In the genomic region with DNA sequence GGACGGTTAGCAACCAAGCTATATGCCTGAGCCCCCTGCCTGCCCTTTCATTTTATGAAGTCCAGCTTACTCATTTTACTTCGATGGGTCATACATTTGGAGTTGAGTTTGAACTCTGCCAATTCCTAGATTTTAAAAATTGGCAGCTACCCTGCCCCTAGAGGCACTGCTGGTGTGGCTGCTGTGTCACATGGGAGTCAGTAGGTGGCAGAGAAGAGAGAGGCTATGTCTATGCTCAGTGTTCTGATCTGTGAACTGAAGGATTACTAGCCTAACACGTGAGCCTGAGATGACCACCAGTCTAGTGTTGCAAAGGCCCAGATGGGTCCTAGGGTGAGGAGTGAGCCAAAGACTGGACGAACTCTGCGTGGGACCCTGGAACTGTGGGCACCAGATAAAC, we compare ENCODE assay signal across 9 mouse cellular contexts. TPM values are rescaled to one million over a fixed set of nuclear protein-coding genes. Genes with fewer than 3 reads are reported as not detected.
DNase-seq lines count a peak whose midpoint lies in the region; ATAC-seq and TF ChIP-seq lines count a peak whose summit lies in the region.
"Had no signal": no experiment of that assay in that cellular context is flagged by ENCODE, and none has a peak within 500 bp of the region (broad histone marks: within the 10 kb centered on the region; RNA-seq: fewer than 3 reads in every experiment).

No protein-coding gene starts in this region.

- H3K9ac ChIP-seq in lung, embryonic 14.5 days: no peak overlapping the region
- H3K9ac ChIP-seq: limb, embryonic 15.5 days had no signal

- no peak overlapping the region for H3K27ac ChIP-seq in testis, adult 2 months (ENCODE audit: control insufficient read depth, insufficient read depth, low read depth, low read length)
- no peak overlapping the region for H3K27ac ChIP-seq in lung, embryonic 14.5 days (ENCODE audit: low read depth)
- H3K27ac ChIP-seq: limb, embryonic 15.5 days had no signal

- no peaks in the 10 kb centered on the region; the same call in none of the 2 replicates for H3K4me1 ChIP-seq in testis, adult 2 months (ENCODE audit: control insufficient read depth, insufficient read depth, low read length)
- H3K4me1 ChIP-seq in lung, embryonic 14.5 days (ENCODE audit: insufficient read depth): 0 out of 2 replicates have a peak, but pooled peaks cover 7% of the 10 kb centered on the region

- no peak overlapping the region for H3K4me2 ChIP-seq in lung, embryonic 14.5 days
- H3K4me2 ChIP-seq: limb, embryonic 15.5 days had no signal

- no peaks in the 10 kb centered on the region for H3K27me3 ChIP-seq in testis, adult 2 months (ENCODE audit: control insufficient read depth, insufficient read depth, low read length)
- H3K27me3 ChIP-seq in lung, embryonic 14.5 days (ENCODE audit: insufficient read depth, low read length): no peaks in the 10 kb centered on the region

- no peak overlapping the region for H3K4me3 ChIP-seq in testis, adult 2 months (ENCODE audit: control insufficient read depth, low read depth, low read length)
- no peak overlapping the region for H3K4me3 ChIP-seq in lung, embryonic 14.5 days (ENCODE audit: low read depth, low read length)
- H3K4me3 ChIP-seq: limb, embryonic 15.5 days had no signal

- H3K36me3 ChIP-seq in testis, adult 2 months (ENCODE audit: control insufficient read depth, insufficient read depth, low read length): no peaks in the 10 kb centered on the region
- no peaks in the 10 kb centered on the region for H3K36me3 ChIP-seq in lung, embryonic 14.5 days (ENCODE audit: insufficient read depth)
- H3K36me3 ChIP-seq: limb, embryonic 15.5 days had no signal

- no peak for TF ChIP-seq POLR2A in testis, adult 2 months (IDR thresholded peaks at IDR 0.05; ENCODE audit: control insufficient read depth, low read depth, low read length)

- ATAC-seq in lung, embryonic 14.5 days (ENCODE audit: insufficient read depth): no peak
- no peak for ATAC-seq in frontal cortex, adult (ENCODE audit: low TSS enrichment)

- no peaks in the 10 kb centered on the region for H3K9me3 ChIP-seq in lung, embryonic 14.5 days (ENCODE audit: low read depth, low read length)
- H3K9me3 ChIP-seq: limb, embryonic 15.5 days had no signal

- intact Hi-C loops in gastrocnemius, postnatal 14 days (cut with DNase I; ENCODE audit: low total_unique reads): no loop called here

- peak; percentile 30 for DNase-seq in gastrocnemius, adult 18-20 months (ENCODE audit: low spot score)
- no peak for DNase-seq in gastrocnemius, postnatal 14 days
- no peak for DNase-seq in testis, postnatal 14 days (ENCODE audit: low spot score)
- DNase-seq in lung, embryonic 14.5 days: peak; percentile 23
- no peak for DNase-seq in Muller cell, postnatal 12 days (ENCODE audit: inconsistent ontology term)
- DNase-seq in frontal cortex, postnatal 25 days (ENCODE audit: low spot score in 2 of 2): no peak

- 63% methylated on average over 5 of the region's 5 CpGs for WGBS in lung, embryonic 14.5 days

- peak; percentile 7; the same call in 1 of the 2 replicates for TF ChIP-seq CTCF in testis, adult 2 months (IDR thresholded peaks at IDR 0.05; ENCODE audit: control insufficient read depth, insufficient read depth, insufficient replicate concordance, low read depth, low read length)
- TF ChIP-seq CTCF in lung, embryonic 14.5 days (IDR thresholded peaks at IDR 0.05; ENCODE audit: low read depth): peak; percentile 63

RNA-seq across cellular contexts. Expression of a gene that starts 2.1 kb away (rescaled TPM):
- 1 to 10 TPM; 7.1 to 8.1 TPM for total RNA-seq in gastrocnemius, adult 18-20 months (2021)
- 1 to 10 TPM; 6.3 to 8.2 TPM for total RNA-seq in gastrocnemius, postnatal 14 days (2021)
- 0.88 and 1.3 TPM in 2 replicates for polyA plus RNA-seq in testis, adult 2 months (2012; rRNA removed)
- 4.6 and 4.7 TPM in 2 replicates for polyA plus RNA-seq in lung, embryonic 14.5 days (2014; fragmentation: Nextera tagmentation; extraction: Ambion mirVana)

RNA-seq across cellular contexts. Expression of a gene that starts 18.2 kb away (rescaled TPM):
- total RNA-seq in gastrocnemius, adult 18-20 months (2021): 1 to 10 TPM; 6.6 to 8.3 TPM
- 1 to 10 TPM; 7.3 to 8.0 TPM for total RNA-seq in gastrocnemius, postnatal 14 days (2021)
- 5.6 and 6.0 TPM in 2 replicates for polyA plus RNA-seq in testis, adult 2 months (2012; rRNA removed)
- polyA plus RNA-seq in lung, embryonic 14.5 days (2014; fragmentation: Nextera tagmentation; extraction: Ambion mirVana): 4.8 and 8.7 TPM in 2 replicates

Comparison
In these comparisons a context has a peak if more than half of its experiments do, and no peak if none do; other contexts are left out.
1. DNase-seq: peak in gastrocnemius, adult 18-20 months (single experiment) and lung, embryonic 14.5 days (single experiment); none in gastrocnemius, postnatal 14 days (single experiment), testis, postnatal 14 days (single experiment), Muller cell, postnatal 12 days (single experiment) and frontal cortex, postnatal 25 days (0 of 2).